Mouse (Mus musculus) midbrain, embryonic 10.5 days (tissue): ENCODE measurements around the gene Miip. TPM values are rescaled to one million over a fixed set of nuclear protein-coding genes. Genes with fewer than 3 reads are reported as not detected.

Experiments
- DNase-seq: peaks from one replicate; pipeline ENCODE4 v3.0.0-alpha.2; 2017; ENCODE audit warnings: low spot score
- H3K27ac ChIP-seq: fragments of 300-500 bp; sonication (generic); replicated peaks from 2 replicates; pipeline ENCODE4 v1.5.1; 2016; ENCODE audit warnings: mild to moderate bottlenecking
- H3K27me3 ChIP-seq: fragments of 300-500 bp; sonication (generic); 2 replicates; pipeline ENCODE4 v1.6.1; 2016; ENCODE audit warnings: low read depth, mild to moderate bottlenecking; ENCODE audit not compliant: poor library complexity, severe bottlenecking
- H3K36me3 ChIP-seq: fragments of 300-500 bp; sonication (generic); 2 replicates; pipeline ENCODE4 v1.6.1; 2016; ENCODE audit warnings: mild to moderate bottlenecking, moderate library complexity
- H3K4me1 ChIP-seq: fragments of 300-500 bp; sonication (generic); 2 replicates; pipeline ENCODE4 v1.6.1; 2016
- H3K4me3 ChIP-seq: fragments of 300-500 bp; sonication (generic); 2 replicates; pipeline ENCODE4 v1.5.1; 2016; ENCODE audit warnings: mild to moderate bottlenecking, moderate library complexity
- H3K9me3 ChIP-seq: fragments of 300-500 bp; sonication (generic); replicated peaks from 2 replicates; pipeline ENCODE4 v1.6.1; 2016; ENCODE audit warnings: mild to moderate bottlenecking
- WGBS: fragments of 180-500 bp; shearing (Covaris S2); methylation state at CpG from one replicate; pipeline ENCODE4 v1.1.7; 2016; 5-methylcytosine and 5-hydroxymethylcytosine counted together
- polyA plus RNA-seq: library from polyadenylated mRNA; unstranded; fragments of >200 nt; fragmentation: Nextera tagmentation; extraction: Ambion mirVana; gene quantifications from 2 replicates; pipeline ENCODE4 v1.2.1, GENCODE M21; 2016

Miip gene
- 73.8 and 79.9 TPM in 2 replicates for polyA plus RNA-seq

DNA sequence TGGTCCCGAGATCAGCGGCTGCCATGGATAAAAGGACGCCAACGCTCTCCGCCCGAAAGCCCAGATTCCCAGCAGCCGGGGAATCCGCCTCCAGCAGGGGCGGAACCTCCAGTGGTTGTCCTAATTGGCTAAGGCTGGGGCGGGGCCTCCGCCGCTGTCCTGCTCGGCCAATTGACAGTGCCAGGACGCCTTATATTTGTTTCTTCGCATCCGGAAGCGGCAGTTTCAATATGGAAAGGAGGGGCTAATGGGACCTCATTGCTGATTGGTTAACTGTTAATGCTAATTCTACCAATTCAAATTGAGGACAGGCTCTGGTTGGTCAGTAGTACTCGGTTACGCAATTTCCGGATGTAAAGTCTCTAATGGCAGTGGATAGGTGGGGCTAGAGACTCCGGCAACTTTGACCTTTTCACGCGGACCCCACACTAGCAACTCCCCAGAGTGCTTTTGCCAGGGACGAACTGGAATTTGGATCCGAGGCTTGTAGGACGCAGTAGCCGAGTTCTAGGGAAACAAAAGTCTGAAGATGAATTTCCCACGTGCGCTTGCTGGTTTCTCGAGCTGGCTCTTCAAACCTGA, at the start of gene Miip, which contains the start of gene Fv1:
Gene Miip (minus strand): TSS at position 367 of the 582 bp plus-strand sequence.
Gene Fv1 (plus strand): TSS at position 530 of the 582 bp plus-strand sequence.
- Histone ChIP-seq H3K4me1 (peaks cover 28% of the 10 kb centered on the region), H3K27me3 (no peaks in the 10 kb centered on the region), H3K36me3 (peaks cover 66% of the 10 kb centered on the region), H3K4me3 (peak within 1 kb of the TSS; percentile 95), H3K27ac (peak within 1 kb of the TSS; percentile 93), H3K9me3 (0 out of 2 replicates have a peak, but pooled peaks cover 5% of the 10 kb centered on the region)
- 0% methylated on average over 30 of the region's 30 CpGs for WGBS
- DNase-seq: peak; percentile 96

DNA sequence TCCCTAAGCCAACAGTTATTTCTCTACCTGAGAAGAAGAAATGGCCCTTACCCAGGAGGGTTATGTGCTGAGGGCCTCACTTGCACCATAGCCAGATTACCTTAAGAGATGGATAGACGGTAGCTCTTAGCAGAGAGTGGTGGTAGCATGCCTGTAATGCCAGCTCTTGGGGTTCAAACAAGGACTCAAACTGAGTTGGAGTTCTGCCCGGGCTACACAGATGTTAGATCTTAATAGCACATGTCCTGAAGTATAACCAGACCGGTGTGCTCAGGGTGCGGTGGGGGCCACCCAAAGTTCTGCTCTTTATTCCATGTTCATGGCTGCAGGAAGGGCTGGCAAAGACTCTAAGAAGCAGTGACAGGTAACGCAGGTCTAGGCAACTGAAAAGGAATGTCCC, 40.9 kb upstream of the Miip start:
- no peak for DNase-seq
- WGBS: 88% methylated on average over 5 of the region's 5 CpGs
- no peak overlapping the region for H3K4me3 ChIP-seq
- H3K9me3 ChIP-seq: no peaks in the 10 kb centered on the region
- peaks cover 11% of the 10 kb centered on the region for H3K36me3 ChIP-seq
- H3K27ac ChIP-seq: no peak overlapping the region
- no peaks in the 10 kb centered on the region for H3K27me3 ChIP-seq
- H3K4me1 ChIP-seq: peaks cover 5% of the 10 kb centered on the region

DNA sequence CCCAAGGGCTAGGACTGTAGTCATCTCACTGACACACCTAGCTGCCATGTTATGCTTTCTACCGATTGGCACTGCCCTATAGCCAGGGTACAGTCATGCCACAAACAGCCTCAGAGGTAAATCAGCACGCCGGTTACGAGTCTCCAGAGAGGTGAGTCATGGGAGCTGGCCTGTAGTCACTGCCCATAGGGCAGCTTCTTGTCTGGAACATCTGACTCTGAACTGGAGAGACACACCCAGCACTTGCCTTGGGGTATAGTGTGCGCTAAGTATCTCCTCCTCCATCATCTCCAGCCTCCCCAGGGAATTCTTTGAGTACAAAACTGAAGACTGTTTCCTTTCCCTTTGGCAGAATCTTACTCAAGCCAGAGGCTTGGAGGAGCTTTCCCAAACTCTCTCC, 37.6 kb upstream of the Miip start:
- 83% methylated on average over 5 of the region's 5 CpGs for WGBS
- H3K27me3 ChIP-seq: no peaks in the 10 kb centered on the region
- no peaks in the 10 kb centered on the region for H3K9me3 ChIP-seq
- H3K36me3 ChIP-seq: peaks cover 18% of the 10 kb centered on the region
- DNase-seq: no peak
- H3K4me3 ChIP-seq: no peak overlapping the region
- peaks cover 14% of the 10 kb centered on the region for H3K4me1 ChIP-seq
- H3K27ac ChIP-seq: no peak overlapping the region

DNA sequence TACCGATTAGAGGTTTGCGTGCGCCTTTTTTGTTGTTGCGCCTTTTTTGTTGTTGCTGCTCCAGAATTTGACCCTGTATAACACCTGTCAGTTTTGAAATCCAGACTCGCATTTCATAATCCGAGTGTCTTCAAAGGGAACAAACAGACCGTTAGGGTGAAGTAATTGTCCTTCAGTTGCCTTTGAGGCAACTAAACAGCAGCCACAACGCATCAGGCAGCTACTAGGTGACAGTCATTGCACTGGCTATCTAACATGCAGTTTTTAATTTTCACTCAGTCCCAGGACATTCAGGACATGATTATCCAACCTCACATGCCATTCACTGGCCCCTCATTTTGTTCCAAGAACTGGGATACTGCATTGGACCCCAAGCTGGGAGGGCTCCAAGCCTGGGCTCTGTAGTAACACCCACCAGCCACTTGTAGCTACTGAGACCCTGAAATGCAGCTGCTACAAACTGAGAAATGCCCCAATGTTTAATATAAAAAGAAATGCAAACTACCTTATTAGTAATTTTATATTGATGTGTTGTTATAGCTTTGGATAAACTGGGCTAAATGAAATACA, 36.6 kb upstream of the Miip start:
- Histone ChIP-seq H3K27me3 (no peaks in the 10 kb centered on the region), H3K36me3 (peaks cover 28% of the 10 kb centered on the region), H3K4me1 (peaks cover 14% of the 10 kb centered on the region), H3K9me3 (no peaks in the 10 kb centered on the region), H3K27ac (peak overlapping the region; percentile 99), H3K4me3 (peak overlapping the region; percentile 93)
- WGBS: 2% methylated on average over 8 of the region's 8 CpGs
- no peak for DNase-seq

DNA sequence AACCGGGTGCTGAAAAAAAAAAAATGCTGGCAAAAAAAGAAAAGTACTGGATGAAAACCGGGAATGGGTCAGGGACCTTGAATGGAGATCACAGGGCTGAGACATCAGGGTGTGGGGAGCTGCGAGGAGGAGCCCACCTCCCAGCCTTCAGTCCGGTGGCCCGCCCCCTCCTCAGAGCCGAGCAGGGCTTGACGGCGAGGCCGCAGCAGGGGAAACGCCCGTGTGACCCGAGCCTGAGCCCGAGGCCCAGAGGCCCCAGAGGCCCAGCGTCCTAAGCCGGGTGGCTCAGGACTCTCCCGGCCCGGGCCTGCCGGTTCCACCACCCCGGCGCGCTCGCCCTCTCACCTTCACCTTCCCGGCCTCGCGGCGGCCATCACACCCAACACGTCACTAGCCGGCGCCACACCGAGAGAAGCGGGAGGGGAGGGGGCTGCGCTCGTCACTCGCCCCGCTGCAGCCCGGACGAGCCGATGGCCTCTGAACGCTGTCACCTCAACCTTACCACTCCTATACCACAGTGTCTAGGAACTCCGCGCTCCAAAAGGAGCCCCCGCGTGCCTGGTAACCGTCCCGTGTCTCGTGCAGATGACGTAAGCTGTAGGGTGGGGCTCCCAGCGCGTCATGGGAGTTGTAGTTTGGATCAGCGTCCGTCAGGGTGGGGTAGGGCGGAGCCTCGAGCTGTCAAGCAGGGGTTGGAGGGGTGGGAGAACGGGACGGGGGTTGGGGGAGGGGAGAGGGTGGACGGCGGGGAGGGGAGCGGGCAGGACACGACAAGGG, 35.9 kb upstream of the Miip start, which contains the start of gene Mfn2:
Gene Mfn2 (minus strand): TSS at position 392 of the 777 bp plus-strand sequence.
- Histone ChIP-seq H3K27me3 (no peaks in the 10 kb centered on the region), H3K4me1 (peaks cover 14% of the 10 kb centered on the region), H3K9me3 (no peaks in the 10 kb centered on the region), H3K27ac (peak within 1 kb of the TSS; percentile 99), H3K36me3 (peaks cover 35% of the 10 kb centered on the region), H3K4me3 (peak within 1 kb of the TSS; percentile 93)
- peak; percentile 92 for DNase-seq
- under 1% methylated on average over 59 of the region's 59 CpGs for WGBS

DNA sequence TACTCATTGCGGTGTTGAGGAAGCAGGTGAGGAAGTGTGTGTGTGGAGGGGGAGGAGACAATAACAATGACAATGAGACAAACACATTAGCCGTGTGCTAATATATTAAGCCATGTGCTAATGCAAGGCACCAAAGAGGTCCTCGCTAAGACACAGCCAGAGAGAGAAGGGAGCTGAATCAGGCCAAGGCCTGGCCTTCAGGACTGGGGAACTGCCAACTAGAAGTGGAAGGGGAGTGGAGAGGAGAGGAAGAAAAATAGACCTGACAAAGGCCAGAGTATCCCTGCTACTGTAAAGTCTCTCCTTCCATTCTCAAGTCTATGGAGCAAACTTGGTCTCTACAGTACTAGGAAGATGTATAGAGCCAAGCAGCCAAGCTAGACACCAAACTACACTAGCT, 35.0 kb upstream of the Miip start:
- H3K4me1 ChIP-seq: peaks cover 14% of the 10 kb centered on the region
- no peaks in the 10 kb centered on the region for H3K9me3 ChIP-seq
- H3K27me3 ChIP-seq: no peaks in the 10 kb centered on the region
- WGBS: 84% methylated on average over 3 of the region's 3 CpGs
- H3K27ac ChIP-seq: peak overlapping the region; percentile 99; the same call in 1 of the 2 replicates
- peak overlapping the region; percentile 93 for H3K4me3 ChIP-seq
- no peak for DNase-seq
- peaks cover 44% of the 10 kb centered on the region for H3K36me3 ChIP-seq

DNA sequence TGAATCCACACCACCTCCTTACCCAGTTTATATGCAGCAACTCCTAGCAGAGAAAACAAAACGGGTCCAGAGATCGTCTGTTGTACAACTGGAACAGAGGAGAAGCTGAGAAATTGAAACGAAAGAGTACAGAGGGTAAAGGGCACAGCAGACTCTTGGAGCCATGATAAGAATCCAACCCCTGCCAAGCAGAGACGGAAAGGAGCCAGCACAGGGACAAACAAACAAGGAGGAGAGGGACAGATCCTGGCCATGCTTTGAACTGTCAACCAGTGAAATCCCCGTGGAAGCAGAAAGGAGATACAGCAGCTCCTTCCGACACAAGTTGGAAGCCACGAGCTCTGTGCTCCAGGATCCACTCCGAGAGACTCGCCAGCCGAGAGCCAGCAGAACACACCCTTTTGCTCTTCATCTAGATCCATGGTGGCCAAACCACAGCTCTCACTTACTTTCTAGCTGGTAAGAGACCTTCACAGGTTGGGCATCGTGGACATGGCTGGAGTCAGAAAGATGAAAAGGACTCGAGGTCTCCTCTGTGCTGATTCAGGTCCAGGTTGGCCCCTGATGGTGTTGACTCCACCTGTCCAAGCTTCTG, 34.4 kb upstream of the Miip start:
- no peak overlapping the region for H3K4me3 ChIP-seq
- no peak for DNase-seq

DNA sequence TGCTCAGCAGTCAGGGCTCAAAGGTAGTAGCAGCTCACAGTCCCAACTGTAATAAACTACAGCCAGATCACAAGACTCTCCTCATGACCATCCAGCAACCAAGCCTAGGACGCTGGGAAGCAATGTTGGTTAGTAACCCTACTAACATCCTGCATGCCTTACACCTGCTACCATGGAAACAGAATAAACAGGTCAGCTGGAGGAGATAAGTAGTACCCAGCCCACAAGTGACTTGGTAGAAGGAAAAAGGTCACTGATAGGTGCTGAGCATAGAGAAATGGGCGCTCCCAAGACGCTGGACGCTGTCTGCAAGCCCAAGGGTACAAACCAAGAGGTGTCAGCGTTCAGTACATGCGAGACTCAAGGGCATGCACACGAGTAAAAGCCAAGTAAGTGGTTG, 31.8 kb upstream of the Miip start:
- WGBS: 89% methylated on average over 7 of the region's 7 CpGs
- peaks cover 75% of the 10 kb centered on the region for H3K36me3 ChIP-seq
- no peak overlapping the region for H3K4me3 ChIP-seq
- no peak for DNase-seq
- no peaks in the 10 kb centered on the region for H3K27me3 ChIP-seq
- peaks cover 14% of the 10 kb centered on the region for H3K4me1 ChIP-seq
- no peaks in the 10 kb centered on the region for H3K9me3 ChIP-seq
- H3K27ac ChIP-seq: no peak overlapping the region

More for the DNA sequence above, 34.4 kb upstream of the Miip start:
- no peaks in the 10 kb centered on the region for H3K9me3 ChIP-seq
- H3K4me1 ChIP-seq: peaks cover 14% of the 10 kb centered on the region
- no peak overlapping the region for H3K27ac ChIP-seq
- WGBS: 93% methylated on average over 12 of the region's 12 CpGs
- no peaks in the 10 kb centered on the region for H3K27me3 ChIP-seq
- H3K36me3 ChIP-seq: peaks cover 50% of the 10 kb centered on the region

DNA sequence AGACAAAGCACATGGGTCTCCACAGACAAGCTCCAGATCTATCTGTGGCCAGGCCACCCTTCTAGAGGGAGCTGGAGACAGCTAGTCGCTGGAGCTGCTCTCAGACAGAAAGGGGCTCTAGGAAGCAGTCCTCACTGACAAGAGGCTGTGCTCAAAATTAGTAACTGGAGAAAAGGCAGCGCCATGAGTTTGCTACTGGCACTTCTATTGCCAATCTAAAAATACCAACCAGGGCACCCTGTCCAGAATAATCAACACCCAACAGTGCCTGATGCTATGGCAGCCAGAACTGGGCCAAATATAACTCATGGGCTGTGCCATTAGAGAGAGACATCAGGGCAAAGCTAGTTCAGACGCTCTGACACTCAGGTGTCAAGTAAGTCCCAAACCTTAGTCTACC, 28.7 kb upstream of the Miip start:
- no peaks in the 10 kb centered on the region for H3K9me3 ChIP-seq
- H3K4me3 ChIP-seq: no peak overlapping the region
- 89% methylated on average over 3 of the region's 3 CpGs for WGBS
- peaks cover 96% of the 10 kb centered on the region for H3K36me3 ChIP-seq
- H3K27ac ChIP-seq: no peak overlapping the region
- no peaks in the 10 kb centered on the region for H3K27me3 ChIP-seq
- H3K4me1 ChIP-seq: no peaks in the 10 kb centered on the region
- DNase-seq: no peak

DNA sequence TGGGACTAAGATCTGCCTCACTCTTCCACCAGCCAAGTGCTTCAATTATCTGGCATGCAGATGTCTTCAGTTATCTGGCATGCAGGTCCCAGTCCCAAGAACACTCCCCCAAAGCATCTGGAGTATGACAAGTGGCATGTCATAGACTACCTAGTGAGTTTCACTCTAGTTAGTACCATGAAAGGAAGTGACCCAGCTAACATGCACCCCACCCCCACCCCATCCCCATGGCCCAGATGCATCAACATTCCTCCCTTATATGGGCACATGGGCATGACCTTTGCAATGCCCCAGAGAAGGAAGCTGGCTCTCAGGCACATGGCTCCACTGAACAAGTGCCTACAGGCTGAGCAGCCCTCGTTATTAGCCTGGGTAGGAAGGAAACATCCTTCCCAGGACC, 27.8 kb upstream of the Miip start:
- no peaks in the 10 kb centered on the region for H3K27me3 ChIP-seq
- 81% methylated on average over 1 of the region's 1 CpGs for whole genome bisulfite sequencing
- peaks cover 96% of the 10 kb centered on the region for H3K36me3 ChIP-seq

DNA sequence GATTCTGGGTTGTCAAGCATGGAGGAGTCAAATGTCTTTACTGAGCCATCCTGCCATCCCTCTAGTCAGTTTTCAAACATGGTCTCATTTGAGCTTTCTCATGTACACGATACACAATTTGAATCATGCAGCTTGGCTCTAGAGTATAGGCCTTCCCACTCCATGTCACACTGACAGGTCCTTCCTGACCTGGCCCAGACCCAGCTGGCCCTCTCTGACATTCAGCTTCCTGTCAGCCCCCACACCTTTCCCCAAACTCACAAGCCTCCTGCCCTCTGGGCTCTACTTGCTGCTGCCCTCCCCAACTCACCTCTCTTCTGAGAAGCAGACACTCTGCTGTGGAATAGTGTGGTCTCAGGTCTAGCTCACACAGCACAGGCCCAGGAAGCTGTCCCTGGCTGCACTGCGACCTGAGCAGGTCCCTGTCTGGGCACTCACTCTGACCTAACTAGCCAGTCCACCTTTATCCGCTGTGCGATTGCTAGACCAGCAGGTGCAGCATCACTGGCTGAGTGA, 27.3 kb upstream of the Miip start:
- H3K4me1 ChIP-seq: no peaks in the 10 kb centered on the region
- no peak for DNase-seq
- peaks cover 99% of the 10 kb centered on the region for H3K36me3 ChIP-seq
- H3K27me3 ChIP-seq: no peaks in the 10 kb centered on the region
- 90% methylated on average over 4 of the region's 4 CpGs for WGBS
- no peak overlapping the region for H3K27ac ChIP-seq
- H3K9me3 ChIP-seq: no peaks in the 10 kb centered on the region
- no peak overlapping the region for H3K4me3 ChIP-seq

More for the DNA sequence above, 27.8 kb upstream of the Miip start:
- H3K9me3 ChIP-seq: no peaks in the 10 kb centered on the region
- no peak overlapping the region for H3K27ac ChIP-seq
- no peak overlapping the region for H3K4me3 ChIP-seq
- H3K4me1 ChIP-seq: no peaks in the 10 kb centered on the region
- DNase-seq: no peak

DNA sequence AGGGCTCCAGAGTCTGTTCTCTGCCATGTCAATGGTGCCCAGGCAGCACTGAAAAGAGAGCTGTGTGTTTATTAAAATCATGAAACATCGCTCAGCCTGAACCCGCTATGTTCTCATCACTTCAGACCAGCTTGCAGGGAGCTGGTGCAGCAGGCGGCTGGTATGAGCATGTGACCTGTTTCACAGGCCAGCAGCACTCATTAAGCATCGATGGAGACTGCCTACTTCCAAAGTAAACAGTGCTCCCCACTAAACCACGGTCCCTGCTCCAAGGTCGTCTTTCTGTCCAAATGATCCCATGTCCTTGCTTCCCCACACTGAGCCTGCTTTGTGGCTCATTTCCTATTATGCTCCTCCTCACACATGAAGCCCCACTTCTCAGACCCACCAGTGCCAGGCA, 21.7 kb upstream of the Miip start:
- no peaks in the 10 kb centered on the region for H3K4me1 ChIP-seq
- H3K9me3 ChIP-seq: no peaks in the 10 kb centered on the region; the same call in 1 of the 2 replicates
- DNase-seq: no peak
- WGBS: 93% methylated on average over 6 of the region's 6 CpGs
- H3K27me3 ChIP-seq: no peaks in the 10 kb centered on the region
- H3K27ac ChIP-seq: no peak overlapping the region
- peaks cover 95% of the 10 kb centered on the region for H3K36me3 ChIP-seq
- H3K4me3 ChIP-seq: no peak overlapping the region
